Mouse (Mus musculus) embryo, embryonic 11.5 days (tissue): Measurements from ENCODE around the gene Eps8l1.
A peak's percentile ranks its signal among the peaks of the same experiment; 100 is the strongest.
"Not testable (repeated sequence)": the region's sequence is repeated elsewhere in the genome, so short reads cannot be mapped to it uniquely, and the experiment has no call there.

Experiments used
- DNase-seq: peaks from one replicate; pipeline ENCODE4 v3.0.0-alpha.2; 2012; ENCODE audit warnings: low read depth, low spot score

Eps8l1 gene

DNA sequence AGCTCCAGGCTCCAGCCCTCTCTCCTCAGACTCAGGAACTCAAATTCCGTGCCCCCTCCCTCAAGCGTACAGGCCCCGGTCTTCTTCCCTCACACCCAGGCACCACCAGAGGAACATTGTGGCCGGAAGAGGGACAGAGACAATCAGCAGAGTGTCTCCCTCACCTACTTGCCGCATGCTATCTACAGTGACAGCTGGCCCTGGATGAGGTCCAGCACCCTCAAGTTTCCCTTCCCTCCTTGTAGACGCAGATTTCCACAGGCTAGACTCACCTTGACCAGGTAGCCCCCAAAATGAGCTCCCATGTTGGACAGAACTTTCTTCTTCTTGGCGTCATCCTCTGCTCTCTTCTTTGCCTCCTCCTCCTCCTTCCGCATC is 48.3 kb downstream of the Eps8l1 start:
- no peak for DNase-seq

DNA sequence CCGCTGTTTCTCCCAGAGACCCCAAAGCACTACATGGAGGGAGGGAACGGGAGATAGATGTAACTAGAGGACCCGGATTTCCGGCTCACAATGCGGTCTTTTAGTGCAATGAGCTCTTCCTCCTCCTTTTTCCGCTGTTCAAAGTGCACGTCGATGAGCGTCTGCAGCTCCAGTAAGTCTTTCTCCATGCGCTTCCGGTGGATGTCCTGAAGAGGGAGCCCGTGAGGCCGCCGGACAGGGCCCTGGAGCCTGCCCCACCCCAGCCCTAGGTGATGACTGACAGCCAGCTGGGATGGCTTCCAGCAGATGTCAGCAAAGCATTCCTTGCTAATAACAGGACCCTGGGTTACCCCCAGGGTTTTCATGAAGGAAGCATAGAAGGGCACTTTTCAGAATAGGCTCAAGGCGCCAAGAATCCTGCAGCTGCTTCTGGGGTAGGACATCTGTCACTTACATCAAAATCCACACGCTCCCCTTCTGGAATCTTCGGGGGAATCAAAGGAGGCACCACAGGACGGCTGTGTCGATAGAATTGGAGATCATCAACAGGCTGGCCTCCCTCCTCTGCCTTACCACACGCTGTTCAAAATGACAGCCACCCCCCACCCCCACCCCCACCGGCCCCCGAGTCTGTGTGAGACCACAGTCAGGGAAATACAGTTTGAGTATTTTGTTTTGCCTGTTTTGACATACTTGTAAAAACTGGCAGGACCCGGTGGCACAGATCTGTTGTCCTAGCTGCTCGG is 49.6 kb downstream of the Eps8l1 start:
- peak; percentile 74 for DNase-seq

DNA sequence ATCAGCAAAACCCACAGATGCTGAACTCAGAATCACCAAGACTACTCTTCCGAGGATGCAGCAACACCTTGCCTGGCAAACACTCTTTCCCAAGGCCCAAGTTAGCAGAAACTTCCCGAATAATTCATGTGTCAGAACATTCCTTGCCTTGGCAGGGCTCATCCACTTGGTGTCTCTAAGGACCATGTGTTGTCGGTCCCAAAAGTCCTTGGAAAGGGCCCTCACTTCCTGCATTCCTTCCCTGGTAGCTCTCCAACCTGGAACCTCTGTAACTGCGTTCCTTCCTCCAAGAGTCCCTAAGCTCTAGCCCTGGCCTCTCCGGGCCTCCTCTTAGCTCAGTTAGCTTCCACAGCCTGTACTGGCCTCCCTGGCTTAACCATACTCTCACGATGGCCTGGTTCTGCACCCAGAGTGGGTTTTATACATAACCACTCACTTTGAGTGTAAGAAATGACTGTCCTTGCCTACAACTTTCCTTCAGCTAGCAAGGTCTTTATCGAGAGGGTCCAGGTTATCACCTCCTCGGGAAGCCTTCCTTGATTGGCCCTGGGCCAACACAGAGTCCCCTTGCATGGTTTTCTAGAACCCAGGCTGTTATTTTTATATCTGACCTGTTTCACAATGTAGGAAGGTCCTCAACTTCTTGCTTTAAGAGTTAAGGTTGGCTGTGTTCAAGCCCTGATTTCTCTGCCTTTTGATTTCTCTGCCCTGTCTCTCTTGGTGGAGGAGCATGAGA is 51.2 kb downstream of the Eps8l1 start:
- DNase-seq: no peak

DNA sequence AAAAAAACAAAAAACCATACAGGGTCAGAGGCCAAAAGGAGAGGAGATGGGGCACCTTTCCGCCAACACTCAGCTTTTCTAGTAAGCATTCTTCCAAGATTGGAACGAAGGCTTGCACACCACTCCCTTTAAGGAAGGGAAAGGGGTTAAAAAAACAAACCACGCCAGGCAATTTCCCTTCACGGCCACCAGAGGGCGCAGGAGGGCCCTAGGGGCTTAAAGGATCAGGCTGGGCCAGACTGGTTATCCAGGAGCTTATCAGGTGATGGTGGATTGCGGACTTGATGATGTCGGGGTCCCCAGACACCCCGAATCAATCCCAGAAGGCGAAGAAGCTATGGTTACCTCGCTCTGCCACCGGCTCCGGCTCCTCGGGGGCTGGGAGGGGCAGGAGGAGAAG is 52.8 kb downstream of the Eps8l1 start:
- DNase-seq: no peak

DNA sequence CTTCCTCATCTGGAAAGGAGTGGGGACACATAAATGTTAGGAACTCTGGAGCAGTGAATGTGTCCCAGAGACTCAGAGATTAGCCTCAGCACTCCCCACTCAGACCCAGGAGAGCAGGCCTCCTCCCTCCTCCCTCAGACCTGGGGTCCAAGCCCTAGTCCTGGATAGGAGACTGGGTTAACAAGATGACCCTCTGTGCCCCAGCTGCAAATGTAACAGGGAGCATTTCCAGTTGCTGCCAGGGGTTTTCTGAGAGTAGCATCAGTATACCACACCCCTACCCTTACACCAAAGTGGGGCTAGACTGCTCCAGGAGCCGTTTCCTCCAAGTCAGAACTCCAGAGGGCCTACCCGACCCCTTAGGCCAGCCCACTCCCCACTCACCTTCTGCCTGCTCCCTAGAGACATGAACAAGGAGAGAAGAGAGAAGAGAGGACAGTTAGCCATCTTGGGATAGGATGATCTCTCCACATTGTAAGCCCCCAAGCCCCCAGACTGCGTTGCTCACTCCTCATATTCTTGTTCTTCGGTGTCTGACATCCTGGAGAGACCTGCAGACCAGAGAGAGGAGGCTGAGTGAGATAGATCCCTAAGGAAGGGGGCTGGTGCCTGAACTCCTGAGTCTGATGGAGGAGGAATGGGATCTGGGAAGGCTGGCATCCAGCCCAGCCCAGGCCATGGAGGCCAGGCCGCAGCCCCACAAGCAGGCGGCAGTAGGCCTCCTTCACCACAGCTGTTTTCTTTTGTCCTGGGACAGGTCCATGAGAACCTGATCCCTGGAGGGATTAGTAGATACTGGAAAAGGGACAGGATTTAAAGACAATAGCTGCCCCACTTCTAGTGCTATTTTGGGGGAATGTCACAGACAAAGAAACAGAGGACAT is 53.6 kb downstream of the Eps8l1 start:
- DNase-seq: no peak

DNA sequence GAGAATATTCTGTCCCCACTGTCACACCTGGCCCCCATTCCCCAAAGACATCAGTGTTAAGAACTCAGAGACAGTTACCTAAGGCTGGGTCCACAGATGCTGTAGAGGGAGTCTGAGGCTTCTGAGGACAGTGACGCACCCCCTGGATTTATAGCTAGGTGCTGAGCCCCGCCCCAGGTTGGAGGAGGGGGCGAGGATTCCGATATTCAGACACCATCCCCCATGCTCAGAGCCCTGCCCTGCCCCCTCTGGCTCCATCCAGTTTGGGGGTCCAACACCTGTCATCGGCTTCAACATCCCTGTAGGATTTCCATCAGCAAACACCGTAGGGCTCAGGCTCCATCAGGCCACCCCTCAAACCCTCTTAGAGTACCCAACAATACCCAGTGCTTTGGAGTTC is 55.4 kb downstream of the Eps8l1 start:
- DNase-seq: no peak

DNA sequence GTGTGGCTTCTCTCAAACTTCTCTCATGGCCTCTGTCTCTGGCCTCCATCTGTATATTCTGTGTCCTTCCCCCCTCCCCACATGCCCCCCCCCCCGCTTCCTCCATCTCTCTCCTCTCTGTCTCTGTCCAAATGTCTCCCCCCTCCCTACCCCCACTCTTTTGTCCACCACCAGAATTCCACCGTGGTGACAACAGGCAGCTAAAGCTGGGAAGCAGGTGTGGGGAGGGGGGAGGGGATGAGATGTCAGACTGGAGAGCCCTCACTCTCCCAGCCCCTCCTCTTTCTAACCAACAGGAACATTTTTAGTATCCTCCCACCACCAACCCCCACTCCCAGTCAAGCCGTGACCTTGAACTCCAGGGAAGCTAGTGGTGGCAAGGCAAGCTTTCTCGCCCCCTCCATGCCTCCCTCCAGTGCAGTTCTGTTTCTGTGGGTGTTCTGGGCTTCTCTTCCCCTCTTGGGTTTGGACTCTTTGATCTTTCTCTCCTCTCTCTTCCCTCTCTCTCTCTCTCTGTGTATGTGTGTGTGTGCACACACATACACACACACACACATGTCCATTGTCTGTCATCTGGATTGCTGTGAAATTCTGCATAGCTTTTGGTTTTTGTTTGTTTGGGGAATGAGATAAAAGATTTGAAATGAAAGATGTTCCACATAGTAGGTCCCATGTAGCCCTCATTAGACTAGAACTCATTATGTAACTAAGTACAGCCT is 56.0 kb downstream of the Eps8l1 start, which contains the start of gene Tnnt1:
Gene Tnnt1, minus strand, starts transcription at position 51 of the 719 bp plus-strand sequence.
- no peak for DNase-seq

DNA sequence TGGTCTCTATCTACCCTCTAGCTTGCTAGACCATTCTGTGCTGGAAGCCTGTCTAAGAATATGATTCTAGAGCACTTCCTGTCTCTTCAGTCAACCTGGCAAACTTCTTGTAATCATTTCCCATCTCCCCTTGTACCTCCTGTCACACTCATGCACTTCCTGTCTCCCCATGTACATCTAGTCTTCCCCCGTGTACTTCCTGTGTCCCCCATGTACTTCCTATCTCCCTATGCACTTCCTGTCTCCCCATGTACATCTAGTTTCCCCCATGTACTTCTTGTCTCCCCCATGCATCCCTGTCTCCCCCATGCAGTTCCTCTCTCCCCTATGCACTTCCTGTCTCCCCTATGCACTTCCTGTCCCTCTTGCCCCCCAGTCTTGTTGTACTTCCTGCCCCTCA is 58.0 kb downstream of the Eps8l1 start:
- DNase-seq: no peak

DNA sequence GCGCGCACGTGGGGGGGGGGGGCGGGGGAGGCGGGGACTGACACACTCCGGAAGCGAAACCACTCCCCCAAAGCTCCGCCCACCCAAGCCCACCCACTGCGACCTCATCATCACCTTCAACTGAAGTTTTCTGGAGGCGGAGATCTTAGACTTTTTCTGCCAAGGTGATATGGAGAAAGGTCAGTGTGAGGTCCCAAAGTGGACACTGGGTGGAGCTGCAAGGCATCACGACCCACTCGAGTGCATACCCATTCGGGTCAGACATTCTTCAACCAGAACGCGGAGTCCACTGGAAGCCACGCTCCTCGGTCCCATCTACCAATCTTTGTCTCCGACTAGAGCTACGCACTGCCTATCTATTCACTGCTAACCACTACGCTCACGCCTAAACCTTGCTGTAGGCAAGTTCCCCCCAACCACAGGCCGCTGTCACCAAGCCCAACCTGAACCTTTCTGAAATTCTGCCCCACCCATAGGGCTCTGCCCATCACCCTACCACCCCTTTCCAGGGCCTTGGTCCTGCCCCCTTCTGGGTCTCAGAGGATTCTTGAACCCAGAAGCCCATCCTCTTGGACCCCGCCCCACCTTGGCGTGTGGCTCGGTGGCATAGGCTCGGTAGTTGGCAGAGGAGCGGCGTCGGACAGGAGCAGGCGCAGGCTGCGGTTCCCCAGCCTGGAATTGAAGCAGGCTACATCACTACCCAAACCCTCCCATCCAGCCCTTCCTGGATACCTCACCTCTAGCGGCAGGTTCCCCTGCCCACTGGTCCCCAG is 60.9 kb downstream of the Eps8l1 start:
- no peak for DNase-seq

DNA sequence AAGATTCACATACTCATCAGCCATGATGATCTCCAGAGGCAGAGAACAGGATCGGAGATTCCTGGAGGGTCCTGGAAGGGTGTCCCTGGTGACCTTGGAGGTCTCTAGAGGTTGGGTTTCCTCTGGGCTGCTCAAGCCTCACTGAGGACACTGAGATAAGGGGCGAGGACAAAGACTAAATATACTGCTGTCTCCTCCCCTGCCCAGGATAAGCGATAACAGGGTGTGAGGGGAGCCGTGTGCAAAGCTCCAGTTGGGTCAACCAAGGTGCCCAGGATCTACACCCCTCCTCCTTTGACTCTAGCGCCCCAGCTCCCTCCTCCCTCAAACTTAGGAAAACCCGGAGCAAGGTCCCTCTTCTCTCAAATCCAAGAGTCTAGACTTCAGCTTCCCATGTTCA is 61.8 kb downstream of the Eps8l1 start:
- DNase-seq: no peak

DNA sequence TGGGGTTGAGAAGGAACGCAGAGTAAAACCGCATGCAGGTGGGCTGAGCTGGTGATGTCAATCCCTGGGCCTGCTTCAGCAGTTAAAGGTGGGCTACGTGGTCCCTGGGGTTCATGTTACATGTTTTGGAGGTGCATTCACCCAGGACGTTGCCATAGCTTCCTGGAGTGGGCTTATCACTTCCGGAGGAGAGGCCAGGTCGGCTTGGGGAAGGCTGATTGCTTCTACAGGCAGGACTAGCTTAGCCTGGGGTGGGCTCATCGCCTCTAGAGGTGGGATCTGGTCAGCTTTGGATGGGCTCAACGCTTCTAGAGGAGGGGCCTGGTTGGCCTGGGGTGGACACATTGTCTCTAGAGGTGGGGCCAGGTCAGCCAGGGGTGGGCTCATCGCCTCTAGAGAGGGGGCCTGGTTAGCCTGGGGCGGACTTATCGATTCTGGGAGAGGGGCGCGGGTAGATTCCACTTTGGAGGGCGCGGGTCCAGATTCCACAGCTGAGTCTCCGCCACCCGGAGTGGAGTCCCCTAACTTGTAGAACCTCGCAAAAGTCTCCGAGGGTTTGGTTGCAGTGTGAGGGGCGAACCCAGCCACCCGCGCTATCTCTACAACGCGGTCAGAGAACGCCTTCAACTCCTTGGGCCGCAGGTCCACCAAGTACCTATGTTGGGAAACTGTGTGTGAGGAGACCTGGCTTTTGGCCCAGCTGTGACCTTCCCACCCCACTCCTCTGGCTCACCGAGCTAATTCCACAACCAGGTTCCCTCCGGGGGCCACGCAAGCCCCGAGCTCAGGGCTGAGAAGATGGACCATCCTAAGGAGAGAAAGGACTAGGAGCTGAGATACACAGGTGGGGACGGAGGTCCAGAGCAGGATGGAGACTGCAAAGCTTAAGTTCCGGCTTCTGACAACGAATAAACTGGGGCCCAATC is 63.0 kb downstream of the Eps8l1 start:
- DNase-seq: no peak

DNA sequence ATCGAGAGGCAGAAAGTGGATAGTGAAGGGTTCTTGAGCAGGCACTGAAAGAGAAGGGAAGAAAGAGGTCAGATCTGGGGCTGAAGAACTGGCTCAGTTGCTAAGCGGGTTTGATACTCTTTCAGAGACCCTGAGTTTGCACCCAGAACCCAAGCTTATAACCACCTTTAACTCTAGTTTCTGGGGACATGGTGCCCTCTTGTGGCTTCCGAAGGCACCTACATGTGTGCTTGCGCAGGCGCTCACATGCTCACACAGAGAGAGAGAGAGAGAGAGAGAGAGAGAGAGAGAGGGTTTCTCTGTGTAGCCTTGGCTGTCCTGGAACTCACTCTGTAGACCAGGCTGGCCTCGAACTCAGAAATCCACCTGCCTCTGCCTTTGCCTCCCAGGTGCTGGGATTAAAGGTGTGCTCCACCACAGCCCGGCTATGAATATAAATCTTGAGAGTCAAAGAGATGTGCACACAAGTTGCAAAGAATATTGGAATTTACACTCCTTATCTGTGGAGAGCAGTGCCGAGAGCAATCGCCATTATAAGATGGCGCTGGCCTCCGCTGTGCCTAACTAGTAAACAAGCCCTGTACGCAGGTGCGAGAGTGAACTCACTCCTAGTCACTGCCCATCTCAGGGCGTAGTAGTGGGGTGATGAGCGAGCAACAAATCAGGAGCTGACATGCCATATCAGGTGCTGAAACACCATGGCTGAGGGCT is 63.9 kb downstream of the Eps8l1 start, which contains the start of gene Tnni3:
Gene Tnni3, minus strand, starts transcription at position 18 of the 711 bp plus-strand sequence.
- DNase-seq: not testable (repeated sequence)

DNA sequence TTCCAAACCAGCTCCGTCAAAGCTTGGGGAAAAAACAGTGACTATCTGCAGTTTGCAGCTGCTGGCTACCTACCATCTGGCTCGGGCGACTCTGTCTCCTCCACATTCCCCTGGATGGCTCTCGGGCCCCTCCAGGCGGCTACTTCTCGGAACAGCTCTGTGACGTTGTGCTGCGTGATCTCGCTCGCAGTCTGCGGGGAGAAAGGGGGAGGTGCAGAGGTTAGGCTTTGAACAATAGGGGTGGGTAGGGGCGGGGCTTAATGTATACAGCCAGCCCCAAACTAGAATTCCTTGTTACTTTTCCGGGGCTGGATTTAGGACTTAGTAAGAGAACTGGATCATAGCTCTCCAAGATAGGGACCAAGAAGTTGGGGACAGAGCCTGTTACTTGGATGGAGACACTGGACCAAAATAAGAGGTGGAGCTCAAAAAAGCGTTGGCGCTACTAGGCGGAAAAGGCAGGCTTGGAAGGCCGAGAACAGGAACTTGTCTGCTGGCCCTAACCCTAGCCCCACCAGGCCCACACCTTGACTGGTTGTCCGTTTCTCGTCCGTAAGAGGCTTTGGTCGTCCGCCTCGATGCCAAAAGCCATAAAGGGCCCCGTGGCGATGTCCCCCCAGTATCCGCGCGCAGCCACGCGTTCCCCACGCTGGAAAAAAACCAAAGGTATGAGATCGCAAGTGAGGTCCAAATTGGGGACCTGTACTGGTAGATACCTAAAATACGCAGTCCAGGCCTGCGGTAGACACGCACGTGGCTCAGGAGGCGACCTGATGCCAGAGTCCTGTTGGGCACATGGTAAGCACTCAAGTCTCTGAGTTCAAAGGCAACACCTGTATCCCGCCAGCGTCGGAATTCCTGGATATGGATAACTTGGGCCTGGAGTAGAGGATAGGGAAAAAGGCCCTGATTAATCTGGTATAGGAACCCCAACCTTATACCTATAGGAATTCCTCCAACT is 66.1 kb downstream of the Eps8l1 start:
- DNase-seq: peak; percentile 86

DNA sequence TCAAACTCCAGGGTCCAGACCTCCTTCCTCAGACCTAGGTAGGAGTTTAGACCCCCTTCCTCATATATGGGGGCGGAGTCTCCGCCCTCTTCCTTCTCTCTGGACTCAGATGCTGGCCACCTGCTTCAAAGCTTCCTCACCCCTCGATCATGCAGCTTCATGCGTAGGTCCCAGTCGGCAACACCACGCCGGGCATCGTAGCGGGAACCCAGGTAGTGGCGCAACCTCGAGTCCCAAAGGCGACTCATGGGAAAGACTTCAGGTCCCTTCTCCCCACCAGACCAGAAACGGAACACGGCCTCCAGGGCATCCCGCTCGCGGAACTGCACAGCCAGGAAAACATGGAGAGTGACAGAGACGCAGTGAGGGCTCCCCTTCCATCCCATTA is 66.8 kb downstream of the Eps8l1 start:
- DNase-seq: no peak
